Mouse (Mus musculus) lung, embryonic 15.5 days (tissue): ENCODE measurements around the gene Babam1. TPM values are rescaled to one million over a fixed set of nuclear protein-coding genes. Genes with fewer than 3 reads are reported as not detected.
A peak's percentile ranks its signal among the peaks of the same experiment; 100 is the strongest.

Source experiments
- ATAC-seq: fragments of 200-750 bp; cut with Nextera tagmentation; 2 replicates; pipeline ENCODE4 v1.8.0; 2017; ENCODE audit warnings: moderate number of reproducible peaks, borderline replicate concordance; ENCODE audit not compliant: low FRiP score, low TSS enrichment; ENCODE audit errors: extremely low read depth
- H3K27ac ChIP-seq: fragments of 300-500 bp; sonication (generic); 2 replicates; pipeline ENCODE4 v1.5.1; 2015; ENCODE audit warnings: moderate library complexity, mild to moderate bottlenecking, inconsistent platforms
- H3K27me3 ChIP-seq: fragments of 300-500 bp; sonication (generic); 2 replicates; pipeline ENCODE4 v1.6.1; 2015; ENCODE audit warnings: inconsistent platforms
- H3K36me3 ChIP-seq: fragments of 300-500 bp; sonication (generic); 2 replicates; pipeline ENCODE4 v1.6.1; 2015; ENCODE audit warnings: inconsistent platforms
- H3K4me1 ChIP-seq: fragments of 300-500 bp; sonication (generic); 2 replicates; pipeline ENCODE4 v1.6.1; 2015; ENCODE audit warnings: inconsistent platforms
- H3K4me2 ChIP-seq: fragments of 300-500 bp; sonication (generic); 2 replicates; pipeline ENCODE4 v1.6.1; 2015; ENCODE audit warnings: inconsistent platforms, mild to moderate bottlenecking, moderate library complexity
- H3K4me3 ChIP-seq: fragments of 300-500 bp; sonication (generic); 2 replicates; pipeline ENCODE4 v1.5.1; 2015; ENCODE audit warnings: mild to moderate bottlenecking, inconsistent platforms
- H3K9ac ChIP-seq: fragments of 300-500 bp; sonication (generic); 2 replicates; pipeline ENCODE4 v1.6.1; 2015; ENCODE audit warnings: inconsistent platforms
- H3K9me3 ChIP-seq: fragments of 300-500 bp; sonication (generic); 2 replicates; pipeline ENCODE4 v1.6.1; 2016; ENCODE audit warnings: inconsistent platforms
- WGBS: fragments of 180-500 bp; shearing (Covaris S2); methylation state at CpG from one replicate; pipeline ENCODE4 v1.1.7; 2015; 5-methylcytosine and 5-hydroxymethylcytosine counted together
- polyA plus RNA-seq: library from polyadenylated mRNA; unstranded; fragments of >200 nt; fragmentation: Nextera tagmentation; extraction: Ambion mirVana; gene quantifications from 2 replicates; pipeline ENCODE4 v1.2.1, GENCODE M21; 2015

Babam1 gene
- polyA plus RNA-seq = 109 and 112 TPM in 2 replicates

GRCm38 (mm10) chr8:71396639-71397305, at the start of gene Babam1:
Babam1 (plus strand) TSS chr8:71396861.
- Histone ChIP-seq H3K4me2 (peak within 1 kb of the TSS; percentile 80), H3K9me3 (no peaks in the 10 kb centered on the region), H3K36me3 (peaks cover 16% of the 10 kb centered on the region), H3K4me3 (peak within 1 kb of the TSS; percentile 63), H3K27ac (peak within 1 kb of the TSS; percentile 80), H3K4me1 (peaks cover 14% of the 10 kb centered on the region), H3K27me3 (no peaks in the 10 kb centered on the region), H3K9ac (peak within 1 kb of the TSS; percentile 66)
- WGBS = under 1% methylated on average over 34 of the region's 34 CpGs
- peak; percentile 96 for ATAC-seq

- H3K9me3 ChIP-seq = no peaks in the 10 kb centered on the region
- 60% methylated on average over 3 of the region's 3 CpGs for WGBS
Observed at GRCm38 (mm10) chr8:71351117-71351516, 45.5 kb upstream of the Babam1 start.

GRCm38 (mm10) chr8:71351520-71351919, 45.1 kb upstream of the Babam1 start:
- Histone ChIP-seq H3K9me3 (no peaks in the 10 kb centered on the region), H3K4me1 (no peaks in the 10 kb centered on the region), H3K27me3 (no peaks in the 10 kb centered on the region), H3K36me3 (peaks cover 77% of the 10 kb centered on the region), H3K9ac (no peak overlapping the region), H3K4me3 (no peak overlapping the region), H3K4me2 (no peak overlapping the region), H3K27ac (no peak overlapping the region)
- ATAC-seq = no peak
- WGBS = 79% methylated on average over 1 of the region's 1 CpGs

More at GRCm38 (mm10) chr8:71351117-71351516, 45.5 kb upstream of the Babam1 start:
- Histone ChIP-seq H3K9ac (no peak overlapping the region), H3K27me3 (no peaks in the 10 kb centered on the region), H3K4me3 (no peak overlapping the region), H3K36me3 (peaks cover 78% of the 10 kb centered on the region), H3K27ac (no peak overlapping the region), H3K4me1 (no peaks in the 10 kb centered on the region), H3K4me2 (no peak overlapping the region)
- no peak for ATAC-seq

GRCm38 (mm10) chr8:71358026-71358425, 38.6 kb upstream of the Babam1 start:
- Histone ChIP-seq H3K4me3 (no peak overlapping the region), H3K27ac (no peak overlapping the region), H3K27me3 (no peaks in the 10 kb centered on the region), H3K4me1 (no peaks in the 10 kb centered on the region), H3K36me3 (peaks cover 36% of the 10 kb centered on the region), H3K4me2 (no peak overlapping the region), H3K9ac (no peak overlapping the region), H3K9me3 (no peaks in the 10 kb centered on the region)
- ATAC-seq = no peak
- WGBS = 78% methylated on average over 3 of the region's 3 CpGs

GRCm38 (mm10) chr8:71366771-71367528, 29.7 kb upstream of the Babam1 start, which contains the start of gene Use1:
Use1 (plus strand) TSS chr8:71366848.
- WGBS = under 1% methylated on average over 56 of the region's 56 CpGs
- no peaks in the 10 kb centered on the region for H3K27me3 ChIP-seq
- peaks cover 10% of the 10 kb centered on the region; the same call in 1 of the 2 replicates for H3K36me3 ChIP-seq
- peaks cover 24% of the 10 kb centered on the region for H3K4me1 ChIP-seq
- peak within 1 kb of the TSS; percentile 80 for H3K9ac ChIP-seq
- H3K4me3 ChIP-seq = peak within 1 kb of the TSS; percentile 73
- peak within 1 kb of the TSS; percentile 93 for H3K27ac ChIP-seq
- ATAC-seq = peak; percentile 86
- no peaks in the 10 kb centered on the region for H3K9me3 ChIP-seq
- H3K4me2 ChIP-seq = peak within 1 kb of the TSS; percentile 83

GRCm38 (mm10) chr8:71367529-71368176, 29.0 kb upstream of the Babam1 start:
- Histone ChIP-seq H3K36me3 (peaks cover 10% of the 10 kb centered on the region; the same call in 1 of the 2 replicates), H3K27me3 (no peaks in the 10 kb centered on the region), H3K27ac (peak overlapping the region; percentile 93), H3K4me2 (peak overlapping the region; percentile 83), H3K4me1 (peaks cover 24% of the 10 kb centered on the region), H3K9me3 (no peaks in the 10 kb centered on the region), H3K4me3 (peak overlapping the region; percentile 73), H3K9ac (peak overlapping the region; percentile 80)
- ATAC-seq = no peak; the same call in 1 of the 2 replicates
- 35% methylated on average over 17 of the region's 17 CpGs for WGBS

GRCm38 (mm10) chr8:71368366-71368765, 28.3 kb upstream of the Babam1 start:
- peak overlapping the region; percentile 73; the same call in 1 of the 2 replicates for H3K4me3 ChIP-seq

GRCm38 (mm10) chr8:71369040-71369718, 27.5 kb upstream of the Babam1 start:
- ATAC-seq = no peak
- Histone ChIP-seq H3K27me3 (no peaks in the 10 kb centered on the region), H3K4me3 (no peak overlapping the region), H3K27ac (no peak overlapping the region), H3K36me3 (peaks cover 17% of the 10 kb centered on the region), H3K4me2 (no peak overlapping the region), H3K4me1 (peaks cover 24% of the 10 kb centered on the region), H3K9ac (no peak overlapping the region), H3K9me3 (no peaks in the 10 kb centered on the region)
- 90% methylated on average over 10 of the region's 10 CpGs for WGBS

More at GRCm38 (mm10) chr8:71368366-71368765, 28.3 kb upstream of the Babam1 start:
- no peak overlapping the region for H3K27ac ChIP-seq
- H3K36me3 ChIP-seq = peaks cover 10% of the 10 kb centered on the region; the same call in 1 of the 2 replicates
- no peak overlapping the region for H3K9ac ChIP-seq
- no peaks in the 10 kb centered on the region for H3K27me3 ChIP-seq
- no peak for ATAC-seq
- peaks cover 24% of the 10 kb centered on the region for H3K4me1 ChIP-seq
- no peaks in the 10 kb centered on the region for H3K9me3 ChIP-seq
- peak overlapping the region; percentile 83 for H3K4me2 ChIP-seq

GRCm38 (mm10) chr8:71370711-71371235, 25.9 kb upstream of the Babam1 start:
- peaks cover 32% of the 10 kb centered on the region for H3K36me3 ChIP-seq
- H3K27ac ChIP-seq = 0 out of 2 replicates have a peak overlapping the region, but pooled peaks have one; percentile 39

GRCm38 (mm10) chr8:71371236-71371848, 25.3 kb upstream of the Babam1 start, which contains the start of gene Ocel1:
Ocel1 (plus strand) TSS chr8:71371298.
- Histone ChIP-seq H3K9me3 (no peaks in the 10 kb centered on the region), H3K4me3 (peak within 1 kb of the TSS; percentile 73), H3K36me3 (peaks cover 32% of the 10 kb centered on the region), H3K4me1 (peaks cover 39% of the 10 kb centered on the region), H3K4me2 (peak within 1 kb of the TSS; percentile 56), H3K27me3 (no peaks in the 10 kb centered on the region), H3K9ac (peak within 1 kb of the TSS; percentile 50), H3K27ac (peak within 1 kb of the TSS; percentile 80)
- peak; percentile 86 for ATAC-seq
- under 1% methylated on average over 68 of the region's 68 CpGs for WGBS

More at GRCm38 (mm10) chr8:71370711-71371235, 25.9 kb upstream of the Babam1 start:
- no peak for ATAC-seq
- Histone ChIP-seq H3K4me2 (peak overlapping the region; percentile 56), H3K4me3 (peak overlapping the region; percentile 73), H3K27me3 (no peaks in the 10 kb centered on the region), H3K9me3 (no peaks in the 10 kb centered on the region), H3K9ac (no peak overlapping the region), H3K4me1 (peaks cover 36% of the 10 kb centered on the region)
- WGBS = 14% methylated on average over 5 of the region's 5 CpGs
